Mouse (Mus musculus): ENCODE measurements around the gene Prkar2a. TPM values are rescaled to one million over a fixed set of nuclear protein-coding genes. Genes with fewer than 3 reads are reported as not detected.
A peak's percentile ranks its signal among the peaks of the same experiment; 100 is the strongest.

The Prkar2a gene
- polyA plus RNA-seq, 1 experiment from 2014 or later, result 31.3 TPM

- Histone ChIP-seq H3K36me3 (no peaks in the 10 kb centered on the region), H3K9me3 (no peaks in the 10 kb centered on the region), H3K4me1 (peaks cover 24% of the 10 kb centered on the region), H3K9ac (no peak overlapping the region), H3K27ac (no peak overlapping the region), H3K4me2 (replicated peaks) (0 out of 2 replicates have a peak overlapping the region, but pooled peaks have one; percentile 88), H3K27me3 (no peaks in the 10 kb centered on the region), H3K4me3 (no peak overlapping the region)
- ATAC-seq (ENCODE audit: low FRiP score, low read depth), result no peak
- WGBS, result 85% methylated on average over 1 of the region's 1 CpGs
These were observed 5.4 kb downstream of the Prkar2a start for GRCm38 (mm10) chr9:108694533-108694932.

GRCm38 (mm10) chr9:108702476-108702875 is 13.4 kb downstream of the Prkar2a start:
- no peak overlapping the region for H3K4me3 ChIP-seq
- no peak overlapping the region for H3K9ac ChIP-seq
- H3K27me3 ChIP-seq, result no peaks in the 10 kb centered on the region
- peaks cover 4% of the 10 kb centered on the region; the same call in 1 of the 2 replicates for H3K36me3 ChIP-seq
- H3K9me3 ChIP-seq, result no peaks in the 10 kb centered on the region
- H3K27ac ChIP-seq, result no peak overlapping the region
- H3K4me2 ChIP-seq (replicated peaks), result no peak overlapping the region
- no peak for ATAC-seq (ENCODE audit: low FRiP score, low read depth)
- peaks cover 7% of the 10 kb centered on the region; the same call in 1 of the 2 replicates for H3K4me1 ChIP-seq

GRCm38 (mm10) chr9:108703373-108704110 is 14.4 kb downstream of the Prkar2a start:
- peaks cover 4% of the 10 kb centered on the region; the same call in 1 of the 2 replicates for H3K36me3 ChIP-seq
- H3K9me3 ChIP-seq, result no peaks in the 10 kb centered on the region
- no peak overlapping the region for H3K4me2 ChIP-seq (replicated peaks)
- H3K4me1 ChIP-seq, result peaks cover 7% of the 10 kb centered on the region; the same call in 1 of the 2 replicates
- no peaks in the 10 kb centered on the region for H3K27me3 ChIP-seq
- ATAC-seq (ENCODE audit: low FRiP score, low read depth), result no peak
- no peak overlapping the region for H3K4me3 ChIP-seq
- WGBS, result 52% methylated on average over 12 of the region's 12 CpGs
- no peak overlapping the region for H3K9ac ChIP-seq
- H3K27ac ChIP-seq, result no peak overlapping the region

GRCm38 (mm10) chr9:108704591-108704990 is 15.5 kb downstream of the Prkar2a start:
- peaks cover 4% of the 10 kb centered on the region; the same call in 1 of the 2 replicates for H3K36me3 ChIP-seq
- H3K4me3 ChIP-seq, result no peak overlapping the region
- ATAC-seq (ENCODE audit: low FRiP score, low read depth), result no peak
- H3K9ac ChIP-seq, result no peak overlapping the region
- H3K4me2 ChIP-seq (replicated peaks), result no peak overlapping the region
- H3K27me3 ChIP-seq, result no peaks in the 10 kb centered on the region
- 79% methylated on average over 7 of the region's 7 CpGs for WGBS
- H3K27ac ChIP-seq, result no peak overlapping the region
- H3K4me1 ChIP-seq, result peaks cover 7% of the 10 kb centered on the region; the same call in 1 of the 2 replicates
- H3K9me3 ChIP-seq, result no peaks in the 10 kb centered on the region

DNA sequence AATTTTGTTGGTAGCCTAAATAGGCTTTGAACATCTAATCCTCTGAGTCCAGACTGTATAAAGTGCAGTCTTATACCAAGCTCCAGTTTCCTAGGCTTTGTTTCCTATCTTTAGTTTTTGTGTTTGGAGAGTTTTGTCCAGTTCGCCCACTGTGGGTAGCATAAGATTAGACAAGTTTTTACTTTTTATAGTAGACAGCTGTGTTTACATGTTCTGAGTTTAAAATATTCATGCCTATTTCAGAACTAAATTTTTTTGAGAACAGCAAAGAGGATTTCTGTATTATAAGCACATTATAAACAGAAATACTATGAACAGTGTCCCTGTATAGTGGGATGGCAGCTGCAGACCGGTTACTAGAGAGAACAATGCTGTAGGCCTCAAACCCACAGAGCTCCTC is 18.1 kb downstream of the Prkar2a start:
- no peaks in the 10 kb centered on the region for H3K36me3 ChIP-seq
- no peak overlapping the region for H3K9ac ChIP-seq
- H3K4me1 ChIP-seq, result peaks cover 7% of the 10 kb centered on the region; the same call in 1 of the 2 replicates
- WGBS, result 92% methylated on average over 2 of the region's 2 CpGs
- no peak for ATAC-seq (ENCODE audit: low FRiP score, low read depth)
- H3K4me3 ChIP-seq, result no peak overlapping the region
- H3K27me3 ChIP-seq, result no peaks in the 10 kb centered on the region
- H3K9me3 ChIP-seq, result no peaks in the 10 kb centered on the region
- H3K27ac ChIP-seq, result no peak overlapping the region
- H3K4me2 ChIP-seq (replicated peaks), result no peak overlapping the region

DNA sequence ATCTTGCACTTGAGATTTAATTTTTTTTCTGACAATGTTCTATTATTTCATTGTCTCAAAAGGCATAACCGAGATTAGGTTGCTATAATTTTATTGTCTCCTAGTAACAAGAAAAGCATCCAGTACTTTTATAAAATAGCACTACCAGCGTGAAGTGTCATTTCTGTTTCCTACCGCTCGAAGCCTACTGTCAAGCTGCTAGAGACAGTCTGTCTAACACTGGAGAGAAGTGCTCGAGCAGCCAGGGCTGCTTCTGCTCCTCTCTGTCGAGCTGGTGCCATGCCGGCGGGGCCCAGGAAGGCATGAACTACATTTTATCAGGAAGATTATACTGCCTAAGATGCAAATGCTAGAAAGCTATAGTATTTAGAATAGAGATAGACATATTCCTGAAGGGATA is 19.7 kb downstream of the Prkar2a start:
- WGBS, result 95% methylated on average over 8 of the region's 8 CpGs
- Histone ChIP-seq H3K4me2 (replicated peaks) (no peak overlapping the region), H3K27me3 (no peaks in the 10 kb centered on the region), H3K36me3 (no peaks in the 10 kb centered on the region), H3K9ac (no peak overlapping the region), H3K9me3 (no peaks in the 10 kb centered on the region), H3K27ac (no peak overlapping the region), H3K4me3 (no peak overlapping the region), H3K4me1 (peaks cover 5% of the 10 kb centered on the region; the same call in 1 of the 2 replicates)
- ATAC-seq (ENCODE audit: low FRiP score, low read depth), result no peak

DNA sequence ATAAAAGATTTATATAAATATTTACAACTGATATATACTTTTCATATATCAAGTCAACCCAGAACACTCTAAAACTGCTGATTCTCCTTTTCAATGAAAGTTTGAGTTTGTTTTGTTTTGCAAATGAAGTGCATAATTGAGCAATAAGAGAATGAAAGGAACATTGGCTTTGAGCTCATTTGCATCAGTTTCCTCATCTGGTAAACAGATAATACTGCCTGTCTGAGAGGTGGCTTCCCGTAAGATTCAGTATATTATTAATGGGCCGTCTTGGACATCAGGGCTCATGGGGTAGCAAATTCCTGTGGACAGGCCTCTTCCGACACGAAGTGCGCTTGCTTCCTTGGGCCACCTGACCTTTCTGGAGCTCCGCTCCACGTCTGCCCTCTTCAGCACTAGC is 21.7 kb downstream of the Prkar2a start:
- H3K27me3 ChIP-seq, result no peaks in the 10 kb centered on the region
- no peak for ATAC-seq (ENCODE audit: low FRiP score, low read depth)
- no peaks in the 10 kb centered on the region for H3K4me1 ChIP-seq
- H3K9ac ChIP-seq, result no peak overlapping the region
- no peak overlapping the region for H3K27ac ChIP-seq
- WGBS, result 89% methylated on average over 7 of the region's 7 CpGs
- no peaks in the 10 kb centered on the region for H3K36me3 ChIP-seq
- H3K4me2 ChIP-seq (replicated peaks), result no peak overlapping the region
- H3K4me3 ChIP-seq, result no peak overlapping the region
- H3K9me3 ChIP-seq, result no peaks in the 10 kb centered on the region

DNA sequence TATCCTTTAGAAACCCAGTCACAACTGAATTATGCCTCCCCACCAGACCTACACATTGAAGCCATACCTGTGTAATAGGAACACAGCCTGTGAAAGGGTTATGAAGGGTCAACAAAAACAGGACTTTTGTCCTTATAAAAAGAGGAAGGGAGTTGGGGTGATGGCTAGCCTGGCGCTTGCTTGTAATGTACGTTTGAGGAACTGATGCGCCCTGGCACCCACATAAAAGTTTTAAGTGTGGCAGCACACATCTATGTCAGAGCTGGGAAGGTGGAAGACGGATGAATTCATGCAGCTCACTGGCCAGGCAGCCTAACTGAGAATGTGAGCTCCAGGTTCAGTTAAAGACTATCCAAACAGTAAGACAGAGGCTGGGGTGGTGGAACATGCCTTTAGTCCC is 27.1 kb downstream of the Prkar2a start:
- H3K4me2 ChIP-seq (replicated peaks), result no peak overlapping the region
- no peak overlapping the region for H3K27ac ChIP-seq
- no peaks in the 10 kb centered on the region for H3K9me3 ChIP-seq
- no peaks in the 10 kb centered on the region for H3K27me3 ChIP-seq
- no peak for ATAC-seq (ENCODE audit: low FRiP score, low read depth)
- 89% methylated on average over 4 of the region's 4 CpGs for WGBS
- peaks cover 28% of the 10 kb centered on the region for H3K36me3 ChIP-seq
- H3K9ac ChIP-seq, result no peak overlapping the region
- no peak overlapping the region for H3K4me3 ChIP-seq
- no peaks in the 10 kb centered on the region for H3K4me1 ChIP-seq

DNA sequence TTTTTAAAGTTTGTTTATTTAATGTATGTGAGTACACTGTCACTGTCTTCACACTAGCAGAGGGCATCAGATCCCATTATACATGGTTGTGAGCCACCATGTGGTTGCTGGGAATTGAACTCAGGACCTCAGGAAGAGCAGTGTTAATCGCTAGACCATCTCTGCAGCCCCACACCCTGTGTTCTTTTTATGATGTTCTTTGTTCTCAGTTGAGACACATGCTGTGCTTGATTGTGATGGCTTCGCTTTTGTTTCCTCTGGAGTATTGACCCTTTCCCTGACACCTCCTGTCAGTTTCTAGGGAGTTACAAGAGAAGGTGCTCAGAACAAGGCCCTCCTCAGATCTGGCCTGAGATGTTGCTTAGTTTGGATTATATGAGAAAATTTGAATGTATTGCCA is 34.6 kb downstream of the Prkar2a start:
- Histone ChIP-seq H3K4me1 (no peaks in the 10 kb centered on the region), H3K27me3 (no peaks in the 10 kb centered on the region), H3K36me3 (peaks cover 45% of the 10 kb centered on the region), H3K9ac (no peak overlapping the region), H3K4me3 (no peak overlapping the region), H3K4me2 (replicated peaks) (no peak overlapping the region), H3K9me3 (no peaks in the 10 kb centered on the region), H3K27ac (no peak overlapping the region)
- 68% methylated on average over 2 of the region's 2 CpGs for WGBS
- ATAC-seq (ENCODE audit: low FRiP score, low read depth), result no peak

DNA sequence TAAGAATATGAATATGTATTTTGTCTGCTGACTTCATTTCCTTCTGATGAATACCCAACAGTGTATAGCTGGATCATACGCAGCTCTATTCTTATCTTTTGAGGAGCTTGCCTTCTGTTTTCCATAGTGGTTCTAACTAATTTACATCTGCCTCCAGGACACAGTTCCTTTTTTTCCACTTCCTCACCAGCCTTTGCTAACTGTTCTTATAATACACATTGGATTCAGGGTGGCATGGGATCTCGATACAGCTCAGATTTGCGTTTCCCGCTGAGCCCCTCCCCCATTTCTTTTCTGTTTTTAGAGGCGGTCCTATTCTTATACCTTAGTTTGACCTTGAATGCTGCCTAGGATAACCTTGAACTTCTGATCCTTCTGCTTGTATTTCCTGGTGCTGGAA is 37.0 kb downstream of the Prkar2a start:
- H3K9ac ChIP-seq, result no peak overlapping the region
- no peak for ATAC-seq (ENCODE audit: low FRiP score, low read depth)
- H3K4me3 ChIP-seq, result no peak overlapping the region
- peaks cover 33% of the 10 kb centered on the region for H3K36me3 ChIP-seq
- no peaks in the 10 kb centered on the region for H3K4me1 ChIP-seq
- no peak overlapping the region for H3K27ac ChIP-seq
- no peak overlapping the region for H3K4me2 ChIP-seq (replicated peaks)
- H3K27me3 ChIP-seq, result no peaks in the 10 kb centered on the region
- WGBS, result 92% methylated on average over 5 of the region's 5 CpGs
- no peaks in the 10 kb centered on the region for H3K9me3 ChIP-seq

DNA sequence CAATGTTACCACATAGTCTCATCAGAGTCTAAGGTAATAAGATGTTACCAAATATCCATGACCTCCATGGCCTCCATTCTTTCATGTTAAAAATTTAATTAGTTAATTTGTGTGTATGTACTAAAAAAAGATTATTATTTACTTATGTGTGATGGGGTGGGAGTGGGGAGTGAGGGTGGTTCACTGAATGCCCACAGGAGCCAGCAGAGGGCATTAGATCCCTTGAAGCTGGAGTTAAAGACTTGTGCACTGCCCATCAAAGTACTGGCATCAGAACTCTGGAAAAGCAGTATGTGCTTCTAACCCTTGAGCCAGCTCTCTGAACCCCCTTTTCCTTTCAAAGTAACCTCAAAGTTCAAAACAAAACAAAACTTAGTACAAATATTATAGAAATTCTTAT is 39.9 kb downstream of the Prkar2a start:
- no peak overlapping the region for H3K9ac ChIP-seq
- no peak for ATAC-seq (ENCODE audit: low FRiP score, low read depth)
- no peak overlapping the region for H3K4me2 ChIP-seq (replicated peaks)
- no peaks in the 10 kb centered on the region for H3K27me3 ChIP-seq
- H3K27ac ChIP-seq, result no peak overlapping the region
- peaks cover 35% of the 10 kb centered on the region for H3K36me3 ChIP-seq
- H3K9me3 ChIP-seq, result no peaks in the 10 kb centered on the region
- H3K4me1 ChIP-seq, result no peaks in the 10 kb centered on the region
- no peak overlapping the region for H3K4me3 ChIP-seq

DNA sequence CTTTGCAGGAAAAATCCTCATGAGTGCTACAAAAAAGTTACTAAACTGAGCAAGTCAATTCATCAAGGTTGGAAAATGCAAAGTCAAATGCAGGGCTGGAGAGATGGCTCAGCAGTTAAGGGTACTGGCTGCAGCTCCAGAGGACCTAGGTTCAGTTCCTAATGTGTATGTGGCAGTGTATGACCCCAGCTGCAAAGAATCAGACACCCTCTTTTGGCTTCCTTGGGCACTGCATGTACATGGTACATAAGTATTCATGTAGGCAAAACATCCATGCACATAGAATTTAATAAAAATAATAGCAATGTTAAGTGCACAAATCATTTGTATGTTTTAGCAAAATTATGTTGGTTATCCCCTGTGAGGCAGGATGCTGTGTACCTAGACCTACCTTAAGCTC is 43.3 kb downstream of the Prkar2a start:
- Histone ChIP-seq H3K4me3 (no peak overlapping the region), H3K9me3 (no peaks in the 10 kb centered on the region), H3K4me1 (no peaks in the 10 kb centered on the region), H3K27me3 (no peaks in the 10 kb centered on the region), H3K36me3 (peaks cover 56% of the 10 kb centered on the region), H3K9ac (no peak overlapping the region), H3K27ac (no peak overlapping the region), H3K4me2 (replicated peaks) (no peak overlapping the region)
- ATAC-seq (ENCODE audit: low FRiP score, low read depth), result no peak

DNA sequence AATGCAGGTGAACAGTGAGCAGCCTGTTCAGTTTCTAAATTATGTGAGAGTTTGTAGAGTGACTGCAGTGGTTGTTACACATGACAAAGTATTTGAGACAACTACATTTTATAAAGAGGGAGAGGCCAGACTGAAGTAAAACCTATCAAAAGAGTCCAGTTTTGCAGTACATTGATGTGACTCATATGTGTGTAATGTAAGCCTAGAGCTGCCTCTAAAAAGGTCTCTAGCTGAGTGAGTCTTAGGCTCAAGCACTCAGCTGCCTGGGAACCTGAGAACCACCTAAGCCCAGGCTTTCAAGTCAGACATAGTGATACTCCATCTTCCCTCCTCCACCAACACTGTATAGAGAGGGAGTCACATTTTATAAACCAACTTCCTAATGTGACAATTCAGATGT is 45.5 kb downstream of the Prkar2a start:
- Histone ChIP-seq H3K4me3 (no peak overlapping the region), H3K9ac (no peak overlapping the region), H3K4me1 (no peaks in the 10 kb centered on the region), H3K27me3 (no peaks in the 10 kb centered on the region), H3K9me3 (no peaks in the 10 kb centered on the region), H3K4me2 (replicated peaks) (no peak overlapping the region), H3K36me3 (peaks cover 40% of the 10 kb centered on the region), H3K27ac (no peak overlapping the region)
- no peak for ATAC-seq (ENCODE audit: low FRiP score, low read depth)

All from limb, embryonic 13.5 days (tissue).